Mouse (Mus musculus) lung, adult 2 months (tissue): Measurements from ENCODE around the gene Afm.

Experiments used
- CTCF ChIP-seq: fragments of 200-500 bp; IDR thresholded peaks from 2 replicates; pipeline ENCODE4 v1.5.1; 2011; ENCODE audit warnings: mild to moderate bottlenecking, low read length, control low read depth; ENCODE audit not compliant: insufficient read depth
- POLR2A ChIP-seq: fragments of 200-500 bp; IDR thresholded peaks from 2 replicates; pipeline ENCODE4 v1.6.1; 2011; ENCODE audit warnings: low read depth, mild to moderate bottlenecking, control low read depth, low read length, borderline replicate concordance; ENCODE audit errors: extremely low read depth

GRCm38 (mm10) chr5:90509828-90510592 is 8.7 kb upstream of the Afm start:
- TF ChIP-seq POLR2A, result no peak
- TF ChIP-seq CTCF, result no peak
